Mouse (Mus musculus) left cerebral cortex, adult 18-20 months (tissue): ENCODE measurements around the gene Tgoln1. TPM values are rescaled to one million over a fixed set of nuclear protein-coding genes. Genes with fewer than 3 reads are reported as not detected.
A peak's percentile ranks its signal among the peaks of the same experiment; 100 is the strongest.

Experiments
- DNase-seq, 2 experiments: peaks; one replicate each; pipeline ENCODE4 v3.0.0; 2021 to 2022; ENCODE audit warnings: low spot score in 2 of 2, mixed read lengths in 1 of 2
- total RNA-seq, 2 experiments: library from RNA; stranded (reverse); gene quantifications; 2 replicates each; pipeline ENCODE4 v1.2.3; 2021

Gene Tgoln1
- total RNA-seq, 2 experiments from 2014 or later, result 97.3 to 102 TPM

DNA sequence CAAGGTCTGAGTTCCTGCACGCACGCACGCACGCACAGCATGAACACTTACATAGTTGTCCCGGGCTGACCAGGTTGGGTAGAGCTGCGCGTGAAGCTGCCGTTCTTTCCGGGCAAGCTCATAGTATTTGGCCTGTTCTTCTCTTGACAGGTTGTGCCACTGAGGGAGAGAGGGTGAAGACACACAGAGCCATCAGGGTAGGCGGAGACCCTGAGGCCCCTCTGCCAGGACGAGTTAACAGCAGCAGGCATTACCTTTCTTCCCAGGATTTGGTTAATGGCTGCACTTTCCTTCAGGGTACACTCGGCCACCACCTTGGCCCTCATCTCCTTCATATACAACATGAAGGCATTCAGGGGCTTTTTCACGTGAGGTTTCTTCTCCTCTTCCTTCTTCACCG is 14.2 kb upstream of the Tgoln1 start:
- no peak for DNase-seq

DNA sequence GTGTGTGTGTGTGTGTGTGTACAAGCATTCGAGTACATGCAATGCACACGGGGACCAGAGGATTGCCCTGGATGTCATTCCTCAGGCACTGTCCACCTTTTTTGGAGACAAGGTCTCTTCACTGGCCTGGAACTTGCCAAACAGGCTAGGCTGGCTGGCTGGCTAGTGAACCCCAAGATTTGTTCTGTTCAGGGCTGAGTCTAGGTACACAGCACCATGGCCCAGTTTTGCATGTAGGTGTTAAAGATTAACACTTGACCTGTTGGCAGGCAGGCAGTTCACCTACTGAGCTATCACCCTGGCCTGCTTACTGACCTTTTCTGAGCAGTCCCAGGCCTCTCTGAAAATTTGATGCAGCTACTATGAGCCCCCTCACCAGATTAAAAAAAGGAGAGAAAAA is 13.6 kb upstream of the Tgoln1 start:
- DNase-seq, result no peak

DNA sequence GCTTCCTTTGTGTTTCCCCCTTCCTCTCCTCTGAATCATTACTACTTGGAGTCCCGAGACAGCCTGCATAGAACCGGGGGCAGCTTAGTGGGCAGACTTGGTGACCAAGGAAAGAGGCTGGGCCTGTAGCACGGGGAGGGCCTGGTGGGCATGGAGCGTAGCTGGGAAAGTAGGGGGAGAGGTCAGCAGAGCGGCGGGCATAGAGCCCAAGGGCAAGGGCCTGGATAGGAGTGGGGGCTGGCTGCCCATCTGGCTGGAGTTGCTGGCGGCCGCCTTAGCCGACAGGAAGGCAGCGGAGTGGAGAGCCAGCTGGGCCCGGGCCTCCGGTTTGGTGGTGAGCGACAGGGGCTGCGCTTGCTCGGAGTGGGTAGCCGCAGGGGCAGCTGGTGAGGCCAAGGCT is 10.5 kb upstream of the Tgoln1 start:
- DNase-seq, result no peak

DNA sequence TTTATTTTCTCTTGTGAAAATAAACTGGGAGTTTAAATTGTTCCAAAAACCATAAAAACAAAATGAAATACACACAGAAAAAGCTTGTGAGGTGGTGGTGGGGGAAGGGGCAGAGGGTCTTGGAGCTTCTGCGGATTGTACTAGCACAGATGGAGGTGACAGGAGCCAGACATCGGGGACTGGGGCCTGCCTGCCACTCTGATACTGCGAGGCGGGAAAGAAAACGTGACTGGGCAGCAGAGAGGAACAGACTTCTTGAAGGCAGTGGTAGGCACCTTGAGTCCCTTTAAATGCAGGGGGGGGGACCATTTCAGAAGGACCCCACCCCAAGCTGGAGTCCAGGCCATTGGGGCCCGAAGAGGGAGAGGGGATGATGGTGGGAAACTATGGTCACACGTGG is 9.6 kb upstream of the Tgoln1 start:
- no peak for DNase-seq

DNA sequence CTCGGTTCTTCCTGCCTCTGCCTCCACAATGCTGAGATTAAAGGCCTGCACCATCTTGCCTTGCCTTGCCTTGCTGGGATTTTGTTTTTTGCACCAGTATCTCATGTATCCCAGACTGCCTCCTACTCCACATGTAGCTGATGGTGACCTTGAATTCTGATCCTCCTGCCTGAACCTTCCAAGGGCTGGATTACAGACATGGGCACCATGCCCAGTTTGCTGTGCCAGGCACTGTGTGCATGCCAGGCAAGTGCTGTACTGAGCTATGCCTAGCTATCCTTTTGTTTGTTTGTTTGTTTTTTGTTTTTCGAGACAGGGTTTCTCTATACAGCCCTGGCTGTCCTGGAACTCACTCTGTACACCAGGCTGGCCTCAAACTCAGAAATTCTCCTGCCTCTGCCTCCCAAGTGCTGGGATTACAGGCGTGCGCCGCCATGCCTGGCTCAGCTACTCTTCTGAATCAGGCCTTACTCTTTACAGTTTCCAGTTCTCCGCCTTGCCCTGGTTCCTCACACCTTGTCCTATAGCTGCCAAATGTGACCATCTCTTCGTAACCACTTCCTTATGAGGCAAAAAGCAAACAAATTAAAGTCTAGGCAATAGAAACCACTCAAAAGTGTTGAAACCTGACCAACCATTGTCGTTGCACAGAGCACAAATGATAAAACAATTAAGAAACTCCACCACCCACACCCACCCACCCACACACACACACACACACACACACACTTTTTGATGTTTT is 7.0 kb upstream of the Tgoln1 start:
- DNase-seq, result no peak

DNA sequence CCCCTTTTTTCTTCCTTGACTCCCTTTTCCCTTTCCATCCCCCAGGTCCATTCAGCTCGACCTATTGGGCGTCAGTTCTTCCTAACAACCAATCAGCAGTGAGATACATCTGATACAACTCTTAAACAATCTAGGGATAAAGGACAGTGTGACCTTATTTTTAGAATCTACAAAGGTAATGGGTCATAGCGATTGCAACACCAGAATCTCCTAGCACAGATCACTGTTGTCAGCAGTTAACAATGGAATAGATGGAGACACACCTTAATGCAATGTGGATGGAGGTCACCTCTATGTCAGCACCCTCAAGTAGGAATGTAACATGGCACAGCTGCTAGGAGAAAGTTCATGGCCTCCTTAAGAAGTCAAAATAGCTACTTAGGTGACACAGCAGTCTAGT is 6.1 kb upstream of the Tgoln1 start:
- DNase-seq, result no peak

DNA sequence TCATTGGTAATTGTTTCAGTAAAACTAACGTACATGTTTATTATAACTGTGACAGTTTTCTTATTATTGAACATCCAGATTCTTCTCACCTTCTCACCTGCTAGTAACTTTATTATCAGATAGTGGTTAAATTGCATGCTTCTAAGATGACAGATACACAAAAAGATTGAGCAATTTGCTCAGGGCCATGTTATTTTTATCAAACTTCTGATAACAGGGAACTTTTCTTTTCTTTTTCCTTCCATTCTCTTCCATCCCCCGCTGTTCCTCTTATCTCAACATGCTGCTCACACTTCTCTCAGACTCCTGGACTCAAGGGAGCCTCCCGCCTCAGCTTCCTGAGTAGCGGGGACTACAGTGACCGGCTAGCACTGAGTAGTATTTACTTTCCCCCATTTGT is 4.1 kb upstream of the Tgoln1 start:
- no peak for DNase-seq

DNA sequence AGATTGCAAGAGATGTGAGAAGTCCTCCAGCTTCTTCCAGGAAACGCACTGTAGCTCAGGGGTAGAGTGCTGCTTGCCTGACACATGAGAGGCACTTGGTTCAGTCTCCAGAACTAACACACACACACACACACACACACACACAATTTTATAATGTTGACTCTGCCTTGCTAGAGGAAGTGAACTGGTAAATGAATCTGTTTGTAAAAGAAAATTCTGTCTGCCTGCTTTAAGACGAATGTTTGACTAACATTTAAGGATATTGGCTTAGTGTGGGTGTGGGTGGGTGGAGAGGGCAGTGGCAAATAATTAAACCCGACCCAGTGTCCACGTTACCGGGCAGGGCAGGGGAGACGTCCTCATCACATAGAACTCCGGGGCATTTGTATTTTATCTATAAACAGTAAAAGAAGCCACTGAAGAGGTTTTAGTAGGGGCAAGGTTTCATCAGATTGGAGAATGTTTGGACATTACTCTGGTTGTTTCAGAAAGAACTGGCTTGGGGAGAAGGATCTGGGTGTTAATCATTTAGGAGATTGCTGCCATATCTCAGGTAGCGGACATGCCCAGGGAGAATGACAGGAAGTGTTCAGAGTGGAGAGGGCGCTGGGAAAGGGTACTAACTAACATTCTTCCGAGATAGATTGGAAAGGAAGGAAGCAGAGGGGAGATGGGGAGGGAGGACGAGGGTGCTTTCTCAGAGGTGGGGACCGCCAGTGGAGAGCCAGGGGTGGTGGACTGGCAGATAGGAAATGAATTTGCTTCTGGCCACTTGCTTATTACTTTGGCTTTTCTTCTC is 3.1 kb upstream of the Tgoln1 start:
- DNase-seq, result no peak

DNA sequence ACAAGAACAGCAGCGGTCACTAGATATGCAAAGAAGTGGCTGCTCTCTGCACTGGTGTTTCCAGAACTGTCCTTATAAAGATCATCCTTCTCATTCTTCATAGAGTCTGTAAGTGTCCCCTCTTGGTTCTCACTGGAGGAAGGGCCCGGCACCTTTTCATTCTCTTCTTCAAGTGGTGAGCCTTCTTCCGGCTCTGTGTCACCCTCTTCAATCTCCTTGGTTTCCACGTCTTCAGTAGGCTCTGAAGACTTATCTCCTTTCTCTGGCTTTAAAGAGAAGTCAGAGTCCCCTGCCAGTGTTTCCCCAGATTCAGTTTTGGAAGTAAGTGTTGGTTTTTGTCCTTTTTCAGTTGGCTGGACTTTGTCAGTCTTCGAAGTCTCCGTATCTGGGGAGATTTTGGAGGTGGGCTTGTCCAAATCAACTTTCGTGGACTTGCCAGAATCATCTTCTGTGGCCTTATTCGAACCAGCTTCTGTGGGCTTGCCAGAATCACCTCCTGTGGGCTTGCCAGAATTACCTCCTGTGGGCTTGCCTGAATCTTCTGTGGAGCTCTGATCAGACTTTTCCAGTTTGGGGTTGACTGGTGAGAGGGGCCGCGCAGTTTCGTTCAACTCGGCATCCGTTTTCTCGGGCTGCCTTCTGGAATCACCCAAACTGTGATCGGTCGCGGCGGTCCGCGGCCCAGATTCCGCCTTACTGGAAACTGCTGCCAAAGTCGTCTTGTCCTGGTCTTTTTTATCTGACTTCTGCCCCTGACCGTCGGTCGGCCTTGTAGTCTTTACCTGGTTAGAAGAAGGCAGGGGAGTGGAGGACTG is 1.0 kb downstream of the Tgoln1 start:
- DNase-seq, result no peak

DNA sequence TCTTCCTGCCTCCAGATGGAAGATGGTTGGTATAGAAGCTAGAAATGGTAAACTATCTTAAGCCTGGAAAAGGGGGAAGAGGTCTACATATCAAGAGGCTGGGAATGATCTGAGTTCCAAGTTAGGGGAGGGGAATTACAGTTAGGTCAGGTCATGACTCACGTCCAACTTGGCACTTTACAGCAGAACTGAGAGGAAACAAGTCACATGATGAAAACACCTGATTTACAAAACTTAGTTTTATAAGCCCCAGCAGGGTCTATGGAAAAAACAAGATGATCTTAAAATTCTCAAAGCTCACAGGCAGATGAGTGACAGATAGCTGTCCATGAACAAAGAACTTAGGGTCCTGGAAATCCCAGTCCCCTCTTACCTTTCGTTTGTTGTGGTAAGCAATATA is 1.6 kb downstream of the Tgoln1 start:
- no peak for DNase-seq

DNA sequence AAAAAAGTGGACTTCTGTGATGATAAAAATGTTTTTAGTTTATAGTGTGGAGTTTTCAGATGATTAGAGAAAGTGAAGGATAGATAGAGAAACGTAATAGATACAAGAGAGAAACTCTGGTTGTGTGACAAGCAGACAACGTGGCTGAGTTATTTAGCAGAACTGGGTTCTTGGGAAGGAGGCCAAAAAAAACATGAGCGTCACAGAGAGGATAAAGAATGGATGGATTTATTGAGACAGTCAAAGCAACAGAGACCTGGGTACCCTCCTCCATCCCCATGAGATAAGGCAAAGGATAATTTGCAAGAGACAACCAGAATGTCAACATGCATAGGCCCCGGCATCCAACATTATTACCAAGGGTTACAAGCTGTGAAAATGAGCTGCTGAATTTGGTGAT is 6.5 kb downstream of the Tgoln1 start:
- no peak for DNase-seq

DNA sequence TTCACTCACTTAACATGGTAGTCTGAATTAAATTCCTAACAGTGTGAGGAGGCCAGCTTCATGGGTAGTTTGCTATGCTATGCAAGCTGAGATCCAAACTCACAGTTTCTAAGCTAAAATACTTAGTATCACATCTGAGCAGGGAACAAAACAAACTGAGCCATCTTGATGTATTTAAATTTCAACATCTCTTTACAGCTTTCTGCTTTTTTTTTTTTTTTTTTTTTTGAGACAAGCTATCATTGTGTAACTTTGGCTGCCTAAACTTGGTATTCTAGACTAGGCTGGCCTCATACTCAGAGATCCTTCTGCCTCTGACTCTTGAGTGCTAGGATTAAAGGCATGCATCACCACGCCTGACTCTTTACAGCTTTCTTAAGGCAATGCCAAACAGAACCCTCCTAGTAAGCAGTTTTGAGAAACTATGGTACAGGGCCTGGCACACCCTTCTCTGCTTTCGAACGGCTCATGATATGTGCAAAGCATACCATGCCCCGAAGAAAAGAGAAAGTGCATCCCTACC is 8.1 kb downstream of the Tgoln1 start:
- DNase-seq, result no peak

DNA sequence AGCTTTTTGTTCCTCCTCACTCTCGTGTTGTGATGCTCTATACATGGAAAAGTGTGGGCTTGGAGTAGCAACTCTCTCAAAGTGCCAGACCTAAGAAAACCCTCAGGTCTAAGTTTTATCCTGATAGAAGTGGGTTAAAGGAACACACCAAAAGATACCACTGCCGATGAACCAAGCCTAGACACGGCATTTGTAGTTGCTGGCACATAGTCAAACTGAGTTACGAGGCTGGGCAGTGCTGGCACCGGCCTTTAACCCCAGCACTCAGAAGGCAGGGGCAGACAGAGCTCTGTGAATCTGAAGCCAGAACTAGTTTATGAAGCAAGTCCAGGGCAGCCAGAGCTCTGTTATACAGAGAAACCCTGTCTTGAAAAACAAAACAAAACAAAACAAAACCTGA is 9.1 kb downstream of the Tgoln1 start:
- no peak for DNase-seq

DNA sequence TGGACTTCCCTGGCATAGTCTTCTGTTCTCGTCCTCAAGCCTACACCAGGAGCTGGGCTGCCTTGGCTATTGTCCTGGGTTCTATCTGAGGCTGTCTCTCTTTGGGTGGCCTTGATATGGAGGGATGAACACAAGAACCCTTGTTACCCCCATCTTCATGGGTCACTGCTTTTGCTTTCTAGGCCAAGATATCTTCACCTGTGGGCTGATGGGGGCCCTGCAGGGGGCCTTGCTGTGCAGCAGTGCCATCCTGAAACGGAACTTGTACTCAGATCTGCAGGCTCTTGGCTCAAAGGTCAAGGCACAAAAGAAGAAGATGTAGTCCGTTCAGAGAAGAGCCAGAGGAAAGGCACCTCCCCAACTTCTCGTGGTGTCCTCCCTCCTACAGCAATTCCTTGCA is 9.7 kb downstream of the Tgoln1 start:
- DNase-seq, result no peak

DNA sequence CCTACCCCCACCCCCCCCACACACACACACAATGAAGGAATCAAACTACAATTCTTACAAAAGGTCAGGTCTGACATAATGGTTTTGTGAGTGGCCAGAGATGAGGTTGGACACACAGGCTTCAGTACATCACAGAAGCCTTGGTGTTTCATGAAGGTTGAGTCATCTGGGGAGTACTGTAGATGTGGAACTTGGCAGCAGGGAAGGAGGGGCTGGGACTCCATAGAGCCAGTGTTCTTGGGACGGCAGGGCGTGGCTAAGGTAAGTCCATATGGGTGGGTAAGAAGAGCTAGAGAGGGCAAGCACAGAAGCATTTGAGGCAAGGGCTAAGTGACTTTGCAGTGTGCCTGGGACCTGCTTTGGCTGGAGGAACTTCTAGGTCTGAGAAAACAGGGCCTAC is 12.7 kb downstream of the Tgoln1 start:
- no peak for DNase-seq

DNA sequence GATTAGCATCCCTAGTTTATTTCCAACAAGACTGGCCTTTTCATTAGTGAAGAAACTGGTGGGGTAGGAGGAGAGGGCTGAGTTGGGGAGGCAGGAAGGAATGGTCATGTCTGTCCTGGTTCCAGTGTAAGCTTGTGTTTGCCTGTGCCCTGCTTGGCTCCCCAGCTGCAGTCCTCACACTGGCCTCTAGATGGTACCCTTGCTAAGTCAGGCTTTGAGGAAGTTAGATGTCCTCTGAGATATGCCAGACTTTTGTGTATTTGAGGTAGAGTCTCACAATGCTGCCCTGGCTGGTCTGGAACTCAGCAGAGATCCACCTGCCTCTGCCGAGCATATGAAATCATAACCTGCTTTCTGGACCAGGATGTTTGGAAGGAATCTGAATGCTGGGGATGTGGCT is 15.1 kb downstream of the Tgoln1 start:
- DNase-seq, result peak; percentile 77 to 86

DNA sequence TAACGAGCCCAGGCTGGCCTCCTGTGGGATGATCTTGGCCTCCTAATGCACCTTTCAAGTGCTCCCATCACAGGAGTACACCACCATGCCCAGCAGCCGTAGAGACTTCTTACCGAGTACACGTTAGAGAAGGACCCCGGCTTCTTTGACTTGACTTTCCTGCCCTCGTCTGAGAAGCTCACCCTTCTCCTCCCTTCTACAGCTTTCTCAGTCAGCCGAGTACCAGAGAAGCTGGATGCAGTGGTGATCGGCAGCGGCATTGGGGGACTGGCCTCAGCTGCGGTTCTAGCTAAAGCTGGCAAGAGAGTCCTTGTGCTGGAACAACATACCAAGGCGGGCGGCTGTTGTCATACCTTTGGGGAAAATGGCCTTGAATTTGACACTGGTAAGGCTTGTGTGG is 16.0 kb downstream of the Tgoln1 start:
- DNase-seq, result no peak

DNA sequence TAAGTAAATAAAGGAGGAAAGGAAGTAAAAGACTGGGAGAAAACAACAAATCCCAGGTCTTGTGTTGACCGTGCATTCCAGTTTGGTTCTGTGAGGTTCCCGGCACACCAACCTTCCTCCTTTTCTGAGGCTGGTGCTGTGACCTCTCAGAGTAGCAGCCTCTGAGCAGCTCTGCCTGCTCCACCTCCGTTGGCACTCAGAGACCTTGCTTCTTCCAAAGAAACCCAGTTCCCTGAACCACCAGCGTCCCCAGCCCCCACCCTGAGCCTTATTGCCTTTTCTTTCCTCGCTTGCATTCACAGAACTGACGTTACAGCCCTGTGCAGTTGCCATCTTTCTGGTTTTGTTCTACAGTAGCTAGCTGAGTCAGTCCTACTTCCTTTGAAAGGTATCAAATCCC is 16.6 kb downstream of the Tgoln1 start:
- no peak for DNase-seq

DNA sequence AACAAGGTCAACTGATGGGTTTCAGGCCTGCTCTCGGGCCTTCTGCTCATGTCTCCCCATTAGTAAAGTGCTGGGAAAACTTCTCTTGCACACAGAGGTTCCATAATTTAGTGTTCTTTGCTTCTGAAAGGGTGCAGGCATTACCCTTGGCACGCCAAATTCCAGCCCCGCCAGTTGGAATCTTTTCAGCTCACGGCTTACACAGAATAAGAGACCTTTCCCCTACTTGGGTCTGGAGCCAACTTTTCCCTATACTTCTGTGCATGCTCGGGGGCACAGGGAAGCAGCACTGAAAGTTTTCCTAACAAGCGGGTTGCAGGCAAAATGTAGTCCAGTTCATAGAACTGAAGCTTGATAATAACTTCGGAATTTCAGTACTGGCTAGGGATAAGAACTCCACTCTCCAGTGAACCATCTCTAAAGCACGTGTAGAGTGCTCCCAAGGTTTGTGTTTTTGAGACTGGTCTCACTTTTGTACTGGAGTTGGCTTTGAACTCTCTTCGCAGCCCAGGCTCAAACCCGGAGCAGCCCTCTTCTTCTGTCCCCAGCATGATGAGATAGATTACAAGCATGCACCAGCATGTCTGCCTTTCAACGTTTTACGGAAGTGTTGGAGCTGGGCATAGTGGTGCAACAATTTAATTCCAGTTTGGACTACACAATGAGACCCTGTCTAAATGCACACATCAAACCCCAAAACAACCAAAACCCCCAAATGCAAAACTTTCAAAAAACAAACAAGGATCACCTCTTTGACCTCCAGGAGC is 17.8 kb downstream of the Tgoln1 start:
- peak in 1 of 2 experiments; percentile 18 for DNase-seq

DNA sequence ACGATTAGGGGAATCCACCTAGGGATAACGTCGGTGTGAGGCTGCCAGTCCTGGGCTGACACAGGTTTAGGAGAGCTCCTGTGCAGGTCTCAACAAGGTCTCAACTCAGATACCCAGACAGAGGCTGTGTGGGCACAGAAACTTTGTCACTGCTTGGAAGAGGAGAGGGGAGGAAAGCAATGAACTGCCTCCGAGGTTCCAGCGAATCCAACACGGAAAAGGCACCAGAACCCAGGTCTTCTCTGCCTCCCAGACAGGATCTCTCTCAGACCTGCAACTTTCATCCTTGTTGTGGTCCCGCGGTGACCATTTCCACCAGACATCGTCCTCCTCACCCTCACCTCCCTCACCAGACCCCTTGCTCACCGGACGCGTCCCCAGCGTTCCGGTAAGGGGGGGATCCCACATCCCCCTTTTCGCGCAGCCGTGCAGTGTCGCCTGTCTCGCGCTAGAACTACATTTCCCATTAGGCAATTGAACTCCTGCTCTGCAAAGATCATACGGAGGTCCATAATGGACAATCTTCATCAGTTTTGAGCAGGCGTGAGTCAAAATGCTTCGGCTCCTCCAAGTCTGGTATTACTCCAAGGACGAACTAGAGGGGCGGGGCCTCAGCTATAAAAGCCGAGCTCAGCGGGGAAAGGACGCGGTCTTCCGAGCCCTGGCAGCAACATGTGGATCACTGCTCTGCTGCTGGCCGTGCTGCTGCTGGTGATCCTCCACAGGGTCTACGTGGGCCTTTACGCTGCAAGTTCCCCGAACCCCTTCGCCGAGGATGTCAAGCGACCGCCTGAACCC is 18.6 kb downstream of the Tgoln1 start, which contains the start of the genes Elmod3 and Retsat:
Elmod3 (minus strand) TSS at position 458 of the 798 bp plus-strand sequence.
Retsat (plus strand) TSS at position 520 of the 798 bp plus-strand sequence.
- DNase-seq, result peak; percentile 79 to 87
